Comparison of ENCODE assay signal across 8 mouse cellular contexts in the genomic region with DNA sequence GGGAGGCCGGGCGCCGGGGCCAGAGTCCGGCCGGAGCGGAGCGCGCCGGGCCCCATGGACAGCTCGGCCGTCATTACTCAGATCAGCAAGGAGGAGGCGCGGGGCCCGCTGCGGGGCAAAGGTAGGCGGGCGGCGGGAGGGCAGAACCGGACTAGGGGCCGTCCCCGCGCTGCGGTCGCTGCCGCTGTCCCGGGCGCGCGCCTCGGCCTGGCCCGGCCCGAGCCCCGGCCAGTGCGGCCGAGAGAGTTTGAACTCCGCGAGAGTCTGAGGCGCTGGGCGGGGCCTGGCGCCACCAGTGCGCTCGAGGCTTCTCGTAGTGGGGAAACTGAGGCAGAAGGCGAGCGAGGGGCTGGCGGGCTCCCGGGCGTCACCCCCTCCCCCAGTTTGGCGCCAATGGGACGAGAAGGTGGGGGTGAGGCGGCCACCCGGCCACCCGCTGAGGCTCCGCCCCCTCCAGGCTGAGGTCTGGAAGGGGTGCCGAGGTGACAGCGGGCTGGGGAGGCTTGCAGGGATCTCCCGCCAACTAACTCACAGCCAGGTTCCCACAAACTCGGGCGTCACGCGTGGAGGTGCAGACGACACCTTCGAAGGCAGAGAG. TPM values are rescaled to one million over a fixed set of nuclear protein-coding genes. Genes with fewer than 3 reads are reported as not detected.
A peak's percentile ranks its signal among the peaks of the same experiment; 100 is the strongest.
DNase-seq lines count a peak whose midpoint lies in the region; ATAC-seq and TF ChIP-seq lines count a peak whose summit lies in the region.
"Had no signal": no experiment of that assay in that cellular context is flagged by ENCODE, and none has a peak within 500 bp of the region (broad histone marks: within the 10 kb centered on the region; RNA-seq: fewer than 3 reads in every experiment).

No protein-coding gene starts in this region.

- H3K36me3 ChIP-seq in forebrain, embryonic 13.5 days (ENCODE audit: poor library complexity, severe bottlenecking) = peaks cover 18% of the 10 kb centered on the region
- peaks cover 30% of the 10 kb centered on the region for H3K36me3 ChIP-seq in limb, embryonic 10.5 days
- H3K36me3 ChIP-seq in midbrain, embryonic 10.5 days = peaks cover 30% of the 10 kb centered on the region
- peaks cover 17% of the 10 kb centered on the region for H3K36me3 ChIP-seq in spleen, adult 2 months (ENCODE audit: control insufficient read depth, insufficient read depth, low read length)

- TF ChIP-seq POLR2A in spleen, adult 2 months (IDR thresholded peaks at IDR 0.05; ENCODE audit: low read depth, low read length) = no peak; the same call in 1 of the 2 replicates

- H3K9ac ChIP-seq in forebrain, embryonic 13.5 days = peak overlapping the region; percentile 86

- peaks cover 36% of the 10 kb centered on the region for H3K4me1 ChIP-seq in forebrain, embryonic 13.5 days
- peaks cover 57% of the 10 kb centered on the region for H3K4me1 ChIP-seq in limb, embryonic 10.5 days
- H3K4me1 ChIP-seq in midbrain, embryonic 10.5 days = peaks cover 64% of the 10 kb centered on the region
- H3K4me1 ChIP-seq in spleen, adult 2 months (ENCODE audit: control insufficient read depth, insufficient read depth, insufficient read length) = peaks cover 25% of the 10 kb centered on the region

- DNase-seq in Muller cell, postnatal 12 days (ENCODE audit: inconsistent ontology term) = peak; percentile 77
- peak; percentile 54 for DNase-seq in c-Kit-negative CD71-positive TER-119-positive erythroid progenitor cells, embryonic 14.5 days (ENCODE audit: low read depth, low spot score)
- peak; percentile 84 for DNase-seq in heart, postnatal 4 days
- DNase-seq in limb, embryonic 10.5 days (ENCODE audit: low spot score) = peak; percentile 77
- DNase-seq in midbrain, embryonic 10.5 days (ENCODE audit: low spot score) = peak; percentile 74
- DNase-seq in spleen, adult 2 months (ENCODE audit: low read depth in 1 of 2, low spot score in 2 of 2) = peak in 1 of 2 experiments; percentile 71

- no peak for TF ChIP-seq CTCF in spleen, adult 2 months (IDR thresholded peaks at IDR 0.05; ENCODE audit: extremely low read depth, insufficient read depth, insufficient read length, insufficient replicate concordance)

- ATAC-seq in forebrain, embryonic 13.5 days = peak; percentile 41

- peak overlapping the region; percentile 85 for H3K27ac ChIP-seq in forebrain, embryonic 13.5 days
- H3K27ac ChIP-seq in limb, embryonic 10.5 days = peak overlapping the region; percentile 99
- peak overlapping the region; percentile 99 for H3K27ac ChIP-seq in midbrain, embryonic 10.5 days (replicated peaks)
- H3K27ac ChIP-seq in spleen, adult 2 months (ENCODE audit: insufficient read depth, low read length) = peak overlapping the region; percentile 98

- under 1% methylated on average over 46 of the region's 63 CpGs for WGBS in forebrain, embryonic 13.5 days
- WGBS in limb, embryonic 10.5 days = under 1% methylated on average over 54 of the region's 63 CpGs
- WGBS in midbrain, embryonic 10.5 days = under 1% methylated on average over 60 of the region's 63 CpGs
- WGBS in spleen, adult 2 months = under 1% methylated on average over 58 of the region's 63 CpGs

- peaks cover 15% of the 10 kb centered on the region; the same call in 1 of the 2 replicates for H3K27me3 ChIP-seq in forebrain, embryonic 13.5 days
- H3K27me3 ChIP-seq in limb, embryonic 10.5 days (ENCODE audit: low read depth, poor library complexity, severe bottlenecking) = no peaks in the 10 kb centered on the region
- peaks cover 31% of the 10 kb centered on the region for H3K27me3 ChIP-seq in midbrain, embryonic 10.5 days (ENCODE audit: low read depth, poor library complexity, severe bottlenecking)
- H3K27me3 ChIP-seq in spleen, adult 2 months (ENCODE audit: control insufficient read depth, insufficient read depth, low read length) = no peaks in the 10 kb centered on the region

- H3K4me2 ChIP-seq in forebrain, embryonic 13.5 days = peak overlapping the region; percentile 95

- no peaks in the 10 kb centered on the region for H3K9me3 ChIP-seq in forebrain, embryonic 13.5 days (replicated peaks)
- H3K9me3 ChIP-seq in limb, embryonic 10.5 days (replicated peaks) = no peaks in the 10 kb centered on the region
- no peaks in the 10 kb centered on the region for H3K9me3 ChIP-seq in midbrain, embryonic 10.5 days (replicated peaks)

- H3K4me3 ChIP-seq in forebrain, embryonic 13.5 days = peak overlapping the region; percentile 96
- peak overlapping the region; percentile 96 for H3K4me3 ChIP-seq in limb, embryonic 10.5 days
- H3K4me3 ChIP-seq in midbrain, embryonic 10.5 days = peak overlapping the region; percentile 97
- H3K4me3 ChIP-seq in spleen, adult 2 months (ENCODE audit: extremely low read depth, insufficient read depth, insufficient read length) = peak overlapping the region; percentile 98

RNA-seq across cellular contexts. Expression of a gene that starts 0.6 kb away (rescaled TPM):
- 23.6 and 26.6 TPM in 2 replicates for polyA plus RNA-seq in forebrain, embryonic 13.5 days (2015; fragmentation: Nextera tagmentation; extraction: Ambion mirVana)
- total RNA-seq in heart, postnatal 4 days (2021) = 100 to 1,000 TPM; 121 to 126 TPM
- 50.5 and 61.4 TPM in 2 replicates for polyA plus RNA-seq in limb, embryonic 10.5 days (2016; fragmentation: Nextera tagmentation; extraction: Ambion mirVana)
- polyA plus RNA-seq in midbrain, embryonic 10.5 days (2016; fragmentation: Nextera tagmentation; extraction: Ambion mirVana) = 31.8 and 34.4 TPM in 2 replicates
- 96.1 and 114 TPM in 2 replicates for polyA plus RNA-seq in spleen, adult 2 months (2012; rRNA removed)

RNA-seq across cellular contexts. Expression of a gene that starts 16.9 kb away (rescaled TPM):
- polyA plus RNA-seq in forebrain, embryonic 13.5 days (2015; fragmentation: Nextera tagmentation; extraction: Ambion mirVana) = 1.1 and 1.9 TPM in 2 replicates
- 1 to 10 TPM; 1.7 to 3.4 TPM for total RNA-seq in heart, postnatal 4 days (2021)
- 0.69 and 1.2 TPM in 2 replicates for polyA plus RNA-seq in limb, embryonic 10.5 days (2016; fragmentation: Nextera tagmentation; extraction: Ambion mirVana)
- polyA plus RNA-seq in midbrain, embryonic 10.5 days (2016; fragmentation: Nextera tagmentation; extraction: Ambion mirVana) = 1.4 and 2.2 TPM in 2 replicates
- polyA plus RNA-seq in spleen, adult 2 months (2012; rRNA removed) = 169 and 200 TPM in 2 replicates

RNA-seq across cellular contexts. Expression of a gene that starts 17.2 kb away (rescaled TPM):
- polyA plus RNA-seq in forebrain, embryonic 13.5 days (2015; fragmentation: Nextera tagmentation; extraction: Ambion mirVana) = 0.18 and 0.28 TPM in 2 replicates
- 1 to 10 TPM; 1.4 to 2.1 TPM for total RNA-seq in heart, postnatal 4 days (2021)
- 0.23 and 0.31 TPM in 2 replicates for polyA plus RNA-seq in limb, embryonic 10.5 days (2016; fragmentation: Nextera tagmentation; extraction: Ambion mirVana)
- polyA plus RNA-seq in midbrain, embryonic 10.5 days (2016; fragmentation: Nextera tagmentation; extraction: Ambion mirVana) = 0.15 and 0.25 TPM in 2 replicates
- polyA plus RNA-seq in spleen, adult 2 months (2012; rRNA removed) = not detected in 2 replicates
- total RNA-seq: neutrophil, adult 5-6 weeks had no signal

RNA-seq across cellular contexts. Expression of a gene that starts 30.0 kb away (rescaled TPM):
- 0.45 and 0.79 TPM in 2 replicates for polyA plus RNA-seq in forebrain, embryonic 13.5 days (2015; fragmentation: Nextera tagmentation; extraction: Ambion mirVana)
- total RNA-seq in heart, postnatal 4 days (2021) = under 1 TPM; 0.32 to 0.33 TPM
- 0.29 and 0.38 TPM in 2 replicates for polyA plus RNA-seq in limb, embryonic 10.5 days (2016; fragmentation: Nextera tagmentation; extraction: Ambion mirVana)
- 0.12 and 0.22 TPM in 2 replicates for polyA plus RNA-seq in midbrain, embryonic 10.5 days (2016; fragmentation: Nextera tagmentation; extraction: Ambion mirVana)
- 0.31 and 0.51 TPM in 2 replicates for polyA plus RNA-seq in spleen, adult 2 months (2012; rRNA removed)
- total RNA-seq: neutrophil, adult 5-6 weeks had no signal

Comparison
In these comparisons a context has a peak if more than half of its experiments do, and no peak if none do; other contexts are left out.
1. RNA of a gene that starts 16.9 kb away (polyA plus RNA-seq): 169 to 200 TPM in spleen, adult 2 months; 1.4 to 2.2 TPM in midbrain, embryonic 10.5 days, 0.69 to 1.2 TPM in limb, embryonic 10.5 days and 1.1 to 1.9 TPM in forebrain, embryonic 13.5 days; every median in the first group is over 10 times any median in the second.
2. Peak in every context shown above with its lines, with median percentiles within 50 percentile points of each other: H3K27ac ChIP-seq and H3K4me3 ChIP-seq.